Mouse (Mus musculus): Measurements from ENCODE around the gene S100a6. TPM values are rescaled to one million over a fixed set of nuclear protein-coding genes. Genes with fewer than 3 reads are reported as not detected.
A peak's percentile ranks its signal among the peaks of the same experiment; 100 is the strongest.

The S100a6 gene
- polyA plus RNA-seq, 1 experiment from 2014 or later: 12.8 TPM

DNA sequence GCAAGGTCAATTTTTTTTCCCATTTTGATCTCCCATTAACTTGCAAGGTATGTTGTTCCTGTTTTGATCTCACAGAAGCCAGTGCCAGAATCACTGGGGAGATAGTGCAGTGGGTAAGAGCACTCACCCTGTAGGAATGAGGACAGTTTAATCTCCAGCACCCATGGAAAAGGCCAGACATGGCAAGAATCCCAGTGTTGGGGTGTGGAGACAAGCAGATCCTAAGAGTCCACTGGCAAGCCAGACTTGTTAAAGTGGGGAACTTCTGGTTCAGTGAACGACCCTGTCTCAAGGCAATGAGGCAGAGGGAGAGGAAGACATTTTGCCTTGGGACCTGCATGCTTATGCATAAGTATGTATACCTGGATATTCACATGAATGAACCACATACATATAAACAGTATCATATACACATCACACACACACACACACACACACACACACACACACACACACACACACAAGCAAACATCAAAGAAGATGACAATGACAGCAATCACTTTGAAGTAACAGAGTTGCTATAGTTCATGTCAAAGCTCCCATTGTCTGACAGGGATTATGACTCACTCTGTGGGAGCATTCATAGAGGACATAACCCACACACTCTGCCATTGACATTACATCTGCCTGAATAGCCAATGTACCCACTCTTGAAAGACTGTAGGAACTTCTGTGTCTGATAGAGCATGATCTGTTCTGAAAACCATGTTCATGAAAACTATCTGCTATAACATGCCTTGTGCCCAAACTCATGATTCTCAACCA, 26.0 kb downstream of the S100a6 start:
- 68% methylated on average over 1 of the region's 1 CpGs for WGBS
- ATAC-seq (replicated peaks): no peak
- no peak overlapping the region for H3K27ac ChIP-seq (replicated peaks)
- no peaks in the 10 kb centered on the region for H3K36me3 ChIP-seq
- no peaks in the 10 kb centered on the region for H3K9me3 ChIP-seq
- no peak overlapping the region for H3K9ac ChIP-seq (replicated peaks)
- H3K27me3 ChIP-seq: no peaks in the 10 kb centered on the region
- no peak overlapping the region for H3K4me2 ChIP-seq (replicated peaks)
- no peak overlapping the region for H3K4me3 ChIP-seq
- H3K4me1 ChIP-seq: no peaks in the 10 kb centered on the region

DNA sequence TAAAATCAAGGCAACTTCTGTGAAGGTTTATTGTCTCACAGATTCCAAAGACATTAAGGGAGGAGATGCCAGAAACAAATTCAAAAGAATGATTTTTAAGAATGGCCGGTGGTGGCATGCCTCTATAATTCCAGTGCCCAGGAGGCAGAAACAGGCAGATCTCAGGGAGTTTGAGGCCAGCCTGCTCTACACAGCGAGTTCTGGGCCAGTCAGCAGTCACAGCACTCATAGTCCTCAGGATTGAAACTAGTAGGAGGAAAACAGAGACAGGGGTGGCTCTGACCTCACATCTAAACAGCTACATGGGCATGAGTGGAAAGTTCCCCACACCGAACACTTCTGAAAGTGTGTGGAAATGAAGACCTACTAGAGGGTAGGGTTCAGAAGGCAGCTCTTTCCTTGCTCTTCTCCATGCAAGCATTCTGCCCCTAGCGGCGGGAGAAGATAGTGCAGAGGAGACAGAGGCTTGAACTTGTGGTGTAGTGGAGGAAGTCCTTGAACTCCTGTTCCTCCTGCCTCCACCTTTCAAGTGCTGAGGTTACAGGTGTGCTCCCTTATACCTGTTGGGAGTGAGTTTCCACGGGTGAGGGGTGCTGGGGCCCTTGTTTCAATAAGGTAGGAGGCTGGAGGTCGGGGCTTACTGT, 27.0 kb downstream of the S100a6 start:
- Histone ChIP-seq H3K9me3 (no peaks in the 10 kb centered on the region), H3K36me3 (no peaks in the 10 kb centered on the region), H3K9ac (replicated peaks) (no peak overlapping the region), H3K27ac (replicated peaks) (no peak overlapping the region), H3K4me2 (replicated peaks) (no peak overlapping the region), H3K4me3 (no peak overlapping the region), H3K4me1 (no peaks in the 10 kb centered on the region), H3K27me3 (no peaks in the 10 kb centered on the region)
- ATAC-seq (replicated peaks): no peak
- WGBS: 60% methylated on average over 7 of the region's 7 CpGs

- H3K27me3 ChIP-seq: no peaks in the 10 kb centered on the region
Measured at GRCm38 (mm10) chr3:90640981-90641380, 28.3 kb downstream of the S100a6 start.

DNA sequence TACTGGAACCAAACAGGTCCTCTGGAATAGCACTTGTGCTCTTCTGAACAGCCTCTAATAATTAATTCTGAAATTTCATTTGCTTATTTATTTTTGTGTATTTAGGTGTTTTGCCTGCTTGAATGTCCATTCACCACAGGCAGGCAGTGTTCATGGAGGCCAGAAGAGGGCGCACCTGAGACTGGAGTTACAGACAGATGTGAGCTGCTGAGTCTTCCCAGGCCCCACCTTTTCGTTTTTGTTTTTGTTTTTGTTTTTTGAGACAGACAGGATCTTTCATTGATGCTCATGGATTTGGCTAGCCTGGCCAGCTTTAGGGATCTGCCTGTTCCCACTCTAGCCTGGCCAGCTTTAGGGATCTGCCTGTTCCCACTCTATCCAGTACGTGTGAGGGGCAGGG, 31.5 kb downstream of the S100a6 start:
- Histone ChIP-seq H3K36me3 (no peaks in the 10 kb centered on the region), H3K4me3 (no peak overlapping the region), H3K9me3 (no peaks in the 10 kb centered on the region), H3K9ac (replicated peaks) (no peak overlapping the region), H3K4me2 (replicated peaks) (no peak overlapping the region), H3K27me3 (no peaks in the 10 kb centered on the region), H3K4me1 (no peaks in the 10 kb centered on the region), H3K27ac (replicated peaks) (no peak overlapping the region)
- WGBS: 52% methylated on average over 3 of the region's 3 CpGs
- no peak for ATAC-seq (replicated peaks)

More at GRCm38 (mm10) chr3:90640981-90641380, 28.3 kb downstream of the S100a6 start:
- 88% methylated on average over 7 of the region's 7 CpGs for WGBS
- Histone ChIP-seq H3K9ac (replicated peaks) (no peak overlapping the region), H3K4me3 (no peak overlapping the region), H3K27ac (replicated peaks) (no peak overlapping the region), H3K4me2 (replicated peaks) (no peak overlapping the region), H3K4me1 (no peaks in the 10 kb centered on the region), H3K9me3 (no peaks in the 10 kb centered on the region), H3K36me3 (no peaks in the 10 kb centered on the region)
- ATAC-seq (replicated peaks): no peak

GRCm38 (mm10) chr3:90647291-90647690, 34.6 kb downstream of the S100a6 start:
- Histone ChIP-seq H3K4me2 (replicated peaks) (no peak overlapping the region), H3K36me3 (no peaks in the 10 kb centered on the region), H3K27ac (replicated peaks) (no peak overlapping the region), H3K9ac (replicated peaks) (no peak overlapping the region), H3K4me3 (no peak overlapping the region), H3K27me3 (no peaks in the 10 kb centered on the region), H3K9me3 (no peaks in the 10 kb centered on the region), H3K4me1 (no peaks in the 10 kb centered on the region)
- no peak for ATAC-seq (replicated peaks)
- 82% methylated on average over 1 of the region's 1 CpGs for WGBS

DNA sequence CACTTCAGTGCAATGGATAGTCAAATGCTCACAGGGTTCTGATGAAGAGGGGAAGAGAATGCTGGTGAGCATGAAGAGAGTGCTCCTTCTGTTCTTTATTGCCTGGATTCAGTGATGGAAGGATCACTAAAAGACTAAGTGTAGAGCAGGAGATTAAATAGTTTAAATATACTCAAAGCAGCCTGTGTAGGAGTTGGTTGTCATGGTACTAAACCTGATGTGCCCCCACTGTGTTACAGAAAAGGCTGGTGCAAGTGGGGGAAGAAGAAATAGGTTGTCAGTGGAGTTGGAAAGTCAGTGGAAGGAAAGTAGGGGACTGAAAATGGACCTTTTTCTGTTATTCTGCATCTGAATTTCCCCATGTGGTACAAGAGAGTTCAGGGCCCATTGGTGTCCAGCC, 36.3 kb downstream of the S100a6 start:
- no peaks in the 10 kb centered on the region for H3K36me3 ChIP-seq
- no peak for ATAC-seq (replicated peaks)
- no peaks in the 10 kb centered on the region for H3K27me3 ChIP-seq
- no peaks in the 10 kb centered on the region for H3K4me1 ChIP-seq
- no peak overlapping the region for H3K9ac ChIP-seq (replicated peaks)
- H3K4me3 ChIP-seq: no peak overlapping the region
- no peak overlapping the region for H3K4me2 ChIP-seq (replicated peaks)
- H3K27ac ChIP-seq (replicated peaks): no peak overlapping the region
- no peaks in the 10 kb centered on the region for H3K9me3 ChIP-seq

GRCm38 (mm10) chr3:90649832-90650231, 37.1 kb downstream of the S100a6 start:
- Histone ChIP-seq H3K4me3 (no peak overlapping the region), H3K27ac (replicated peaks) (no peak overlapping the region), H3K4me2 (replicated peaks) (no peak overlapping the region), H3K9me3 (no peaks in the 10 kb centered on the region), H3K27me3 (no peaks in the 10 kb centered on the region), H3K4me1 (no peaks in the 10 kb centered on the region), H3K9ac (replicated peaks) (no peak overlapping the region), H3K36me3 (no peaks in the 10 kb centered on the region)
- WGBS: 88% methylated on average over 2 of the region's 2 CpGs
- ATAC-seq (replicated peaks): no peak

GRCm38 (mm10) chr3:90652878-90653508, 40.3 kb downstream of the S100a6 start:
- Histone ChIP-seq H3K4me3 (no peak overlapping the region), H3K9me3 (no peaks in the 10 kb centered on the region), H3K36me3 (no peaks in the 10 kb centered on the region), H3K27ac (replicated peaks) (no peak overlapping the region), H3K9ac (replicated peaks) (no peak overlapping the region), H3K27me3 (no peaks in the 10 kb centered on the region), H3K4me2 (replicated peaks) (no peak overlapping the region), H3K4me1 (no peaks in the 10 kb centered on the region)
- peak; percentile 87 for ATAC-seq (replicated peaks)
- 37% methylated on average over 5 of the region's 5 CpGs for WGBS

DNA sequence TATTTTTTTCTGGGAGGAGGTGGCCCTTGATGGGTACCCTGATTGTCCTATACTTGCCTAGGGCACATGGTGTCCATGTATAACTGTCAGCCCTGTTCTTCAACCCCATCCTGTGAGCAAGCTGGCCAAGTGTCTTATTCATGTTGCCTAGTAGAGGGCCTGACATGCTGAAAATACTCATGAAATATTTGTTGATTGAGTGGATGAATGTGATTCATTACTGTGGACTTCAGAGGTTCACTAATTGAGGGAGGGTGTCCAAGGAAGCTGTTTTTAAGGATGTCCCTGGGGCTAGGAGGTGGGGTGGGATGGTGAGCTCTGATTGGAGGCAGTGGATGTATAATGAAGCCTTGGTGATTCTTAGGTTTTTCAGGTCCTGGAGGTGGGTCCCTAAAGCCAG, 41.0 kb downstream of the S100a6 start, which contains the start of gene S100a7a:
Gene S100a7a (plus strand): TSS at position 301 of the 400 bp plus-strand sequence.
- Histone ChIP-seq H3K4me2 (replicated peaks) (no peak within 1 kb of the TSS), H3K9me3 (no peaks in the 10 kb centered on the region), H3K9ac (replicated peaks) (no peak within 1 kb of the TSS), H3K4me3 (no peak within 1 kb of the TSS), H3K27me3 (no peaks in the 10 kb centered on the region), H3K27ac (replicated peaks) (no peak within 1 kb of the TSS), H3K36me3 (no peaks in the 10 kb centered on the region), H3K4me1 (no peaks in the 10 kb centered on the region)
- no peak for ATAC-seq (replicated peaks)

GRCm38 (mm10) chr3:90657405-90657804, 44.7 kb downstream of the S100a6 start:
- Histone ChIP-seq H3K36me3 (no peaks in the 10 kb centered on the region), H3K4me3 (no peak overlapping the region), H3K4me2 (replicated peaks) (no peak overlapping the region), H3K9me3 (no peaks in the 10 kb centered on the region), H3K27me3 (no peaks in the 10 kb centered on the region), H3K9ac (replicated peaks) (no peak overlapping the region), H3K4me1 (no peaks in the 10 kb centered on the region), H3K27ac (replicated peaks) (no peak overlapping the region)
- ATAC-seq (replicated peaks): no peak
- WGBS: 74% methylated on average over 4 of the region's 4 CpGs

GRCm38 (mm10) chr3:90659364-90660044, 46.8 kb downstream of the S100a6 start:
- no peak for ATAC-seq (replicated peaks)
- no peak overlapping the region for H3K27ac ChIP-seq (replicated peaks)
- H3K27me3 ChIP-seq: no peaks in the 10 kb centered on the region
- H3K9ac ChIP-seq (replicated peaks): no peak overlapping the region
- no peaks in the 10 kb centered on the region for H3K4me1 ChIP-seq
- no peak overlapping the region for H3K4me2 ChIP-seq (replicated peaks)
- H3K36me3 ChIP-seq: no peaks in the 10 kb centered on the region
- no peaks in the 10 kb centered on the region for H3K9me3 ChIP-seq
- H3K4me3 ChIP-seq: no peak overlapping the region

GRCm38 (mm10) chr3:90664219-90664618, 51.5 kb downstream of the S100a6 start:
- ATAC-seq (replicated peaks): no peak
- H3K4me3 ChIP-seq: no peak overlapping the region
- no peak overlapping the region for H3K27ac ChIP-seq (replicated peaks)
- no peak overlapping the region for H3K4me2 ChIP-seq (replicated peaks)
- H3K9ac ChIP-seq (replicated peaks): no peak overlapping the region
- H3K4me1 ChIP-seq: no peaks in the 10 kb centered on the region
- H3K27me3 ChIP-seq: no peaks in the 10 kb centered on the region
- no peaks in the 10 kb centered on the region for H3K36me3 ChIP-seq
- WGBS: 88% methylated on average over 2 of the region's 2 CpGs
- no peaks in the 10 kb centered on the region for H3K9me3 ChIP-seq

All from forebrain, embryonic 15.5 days (tissue).